Mouse (Mus musculus): ENCODE data around the gene 4930480E11Rik. TPM values are rescaled to one million over a fixed set of nuclear protein-coding genes. Genes with fewer than 3 reads are reported as not detected.

4930480E11Rik gene
- not detected in 2 replicates for polyA plus RNA-seq (2012; rRNA removed; ENCODE audit: low replicate concordance)

DNA sequence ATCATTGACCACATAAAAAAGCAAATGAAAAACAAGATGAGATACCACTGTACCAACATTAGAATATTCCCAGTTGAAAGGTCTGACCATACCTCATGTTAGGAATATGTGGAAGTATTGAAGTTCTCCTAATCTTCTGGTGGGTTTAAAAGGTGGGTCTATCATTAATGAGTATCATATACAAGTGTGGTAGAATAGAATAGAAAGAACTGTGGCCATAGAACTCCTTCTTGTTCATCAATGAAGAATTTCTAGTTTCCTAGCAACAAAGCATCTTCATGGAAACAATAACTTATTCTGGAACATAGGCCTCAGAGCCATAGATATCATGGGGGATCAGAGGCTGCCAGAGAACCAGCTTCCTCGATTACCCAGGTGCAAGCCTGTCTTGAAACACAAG lies at the start of gene 4930480E11Rik:
4930480E11Rik (plus strand) TSS at position 301 of the 400 bp plus-strand sequence.

Other genes with a start within 250 kb of the 4930480E11Rik start
- gene Gm5938, start 244.2 kb upstream of the 4930480E11Rik start, polyA plus RNA-seq (2012; rRNA removed; ENCODE audit: low replicate concordance): not detected in 2 replicates
- gene Obp1b, start 182.9 kb upstream of the 4930480E11Rik start, polyA plus RNA-seq (2012; rRNA removed; ENCODE audit: low replicate concordance): not detected in 2 replicates
- gene Gm14743, start 123.7 kb upstream of the 4930480E11Rik start, polyA plus RNA-seq (2012; rRNA removed; ENCODE audit: low replicate concordance): not detected in 2 replicates
- 0.51 TPM in 1 of 2 replicates, not detected in the other for gene Prrg1, start 214.3 kb downstream of the 4930480E11Rik start, polyA plus RNA-seq (2012; rRNA removed; ENCODE audit: low replicate concordance)

Data from duodenum, adult 2 months (tissue).